Mouse (Mus musculus) lung, embryonic 14.5 days (tissue): ENCODE data around the gene Lcat. TPM values are rescaled to one million over a fixed set of nuclear protein-coding genes. Genes with fewer than 3 reads are reported as not detected.

Source experiments
- ATAC-seq: fragments of 200-750 bp; cut with Nextera tagmentation; 2 replicates; pipeline ENCODE4 v1.8.0; 2017; ENCODE audit warnings: mild to moderate bottlenecking, moderate TSS enrichment, moderate library complexity; ENCODE audit not compliant: insufficient read depth
- DNase-seq: peaks from one replicate; pipeline ENCODE4 v3.0.0-alpha.2; 2015
- H3K27ac ChIP-seq: fragments of 300-500 bp; sonication (generic); 2 replicates; pipeline ENCODE4 v1.5.1; 2014; ENCODE audit warnings: low read depth, mild to moderate bottlenecking, moderate library complexity
- H3K27me3 ChIP-seq: fragments of 300-500 bp; sonication (generic); 2 replicates; pipeline ENCODE4 v1.6.1; 2014; ENCODE audit warnings: low read length, control low read depth; ENCODE audit not compliant: insufficient read depth
- H3K36me3 ChIP-seq: fragments of 300-500 bp; sonication (generic); 2 replicates; pipeline ENCODE4 v1.6.1; 2014; ENCODE audit warnings: control low read depth; ENCODE audit not compliant: insufficient read depth
- H3K4me1 ChIP-seq: fragments of 300-500 bp; sonication (generic); 2 replicates; pipeline ENCODE4 v1.6.1; 2014; ENCODE audit warnings: antibody characterized with exemption, control low read depth; ENCODE audit not compliant: insufficient read depth
- H3K4me2 ChIP-seq: fragments of 300-500 bp; sonication (generic); 2 replicates; pipeline ENCODE4 v1.6.1; 2014; ENCODE audit warnings: mild to moderate bottlenecking
- H3K4me3 ChIP-seq: fragments of 300-500 bp; sonication (generic); 2 replicates; pipeline ENCODE4 v1.5.1; 2014; ENCODE audit warnings: low read depth, low read length
- H3K9ac ChIP-seq: fragments of 300-500 bp; sonication (generic); 2 replicates; pipeline ENCODE4 v1.6.1; 2014
- H3K9me3 ChIP-seq: fragments of 300-500 bp; sonication (generic); 2 replicates; pipeline ENCODE4 v1.6.1; 2016; ENCODE audit warnings: low read depth, low read length, control low read depth
- CTCF ChIP-seq: IDR thresholded peaks from 2 replicates; pipeline ENCODE4 v1.5.1; 2016; ENCODE audit warnings: antibody characterized with exemption, low read depth
- WGBS: fragments of 180-500 bp; shearing (Covaris S2); extraction: QIAGEN DNeasy Blood & Tissue Kit; methylation state at CpG from one replicate; pipeline ENCODE4 v1.1.7; 2014; 5-methylcytosine and 5-hydroxymethylcytosine counted together
- microRNA-seq: library from miRNA; unstranded; fragments of <30 nt; microRNA quantifications from one replicate; pipeline ENCODE4, GENCODE M21; 2016; ENCODE audit warnings: borderline number of aligned reads
- polyA plus RNA-seq: library from polyadenylated mRNA; unstranded; fragments of >200 nt; fragmentation: Nextera tagmentation; extraction: Ambion mirVana; gene quantifications from 2 replicates; pipeline ENCODE4 v1.2.1, GENCODE M21; 2014

The Lcat gene
- polyA plus RNA-seq, 1 experiment from 2014 or later, result 2.1 TPM

GRCm38 (mm10) chr8:105889756-105890465 is 53.3 kb downstream of the Lcat start:
- no peak overlapping the region for H3K9ac ChIP-seq
- ATAC-seq (no peak), DNase-seq (no peak)
- no peaks in the 10 kb centered on the region for H3K4me1 ChIP-seq
- peaks cover 86% of the 10 kb centered on the region for H3K36me3 ChIP-seq
- H3K27ac ChIP-seq, result no peak overlapping the region
- H3K4me3 ChIP-seq, result no peak overlapping the region
- no peaks in the 10 kb centered on the region for H3K27me3 ChIP-seq
- no peaks in the 10 kb centered on the region for H3K9me3 ChIP-seq
- 92% methylated on average over 12 of the region's 12 CpGs for WGBS
- TF ChIP-seq CTCF, result no peak
- H3K4me2 ChIP-seq, result no peak overlapping the region

Small RNA genes within 50 kb of the gene (microRNA-seq; reads per million reads assigned to microRNA genes)
- gene Mir7074, result not detected

Other genes starting within 250 kb of the Lcat start
- 62.2 and 68.6 TPM in 2 replicates for gene Acd, start 242.3 kb downstream of the Lcat start, polyA plus RNA-seq
- 13.4 and 13.6 TPM in 2 replicates for gene Pard6a, start 242.2 kb downstream of the Lcat start, polyA plus RNA-seq
- 0.15 TPM in 1 of 2 replicates, not detected in the other for gene 4933405L10Rik, start 235.7 kb downstream of the Lcat start, polyA plus RNA-seq
- gene Enkd1, start 235.2 kb downstream of the Lcat start, polyA plus RNA-seq, result 28.7 and 29.7 TPM in 2 replicates
- 21.2 and 22.6 TPM in 2 replicates for gene Gfod2, start 184.7 kb downstream of the Lcat start, polyA plus RNA-seq
- 12.2 and 13.8 TPM in 2 replicates for gene Ranbp10, start 116.0 kb downstream of the Lcat start, polyA plus RNA-seq
- 0.09 and 0.11 TPM in 2 replicates for gene Tsnaxip1, start 115.7 kb downstream of the Lcat start, polyA plus RNA-seq
- gene Cenpt, start 90.1 kb downstream of the Lcat start, polyA plus RNA-seq, result 41.4 and 46.2 TPM in 2 replicates
- gene Thap11, start 88.2 kb downstream of the Lcat start, polyA plus RNA-seq, result 62.7 and 70.7 TPM in 2 replicates
- gene Nutf2, start 82.8 kb downstream of the Lcat start, polyA plus RNA-seq, result 317 and 347 TPM in 2 replicates
- gene Edc4, start 62.5 kb downstream of the Lcat start, polyA plus RNA-seq, result 48.2 and 55.4 TPM in 2 replicates
- 0.97 TPM in 1 of 2 replicates, not detected in the other for gene Nrn1l, start 49.8 kb downstream of the Lcat start, polyA plus RNA-seq
- 32.0 and 33.7 TPM in 2 replicates for gene Pskh1, start 42.9 kb downstream of the Lcat start, polyA plus RNA-seq
- gene Ctrl, start 9.5 kb downstream of the Lcat start, polyA plus RNA-seq, result 0.41 and 0.68 TPM in 2 replicates
- gene Psmb10, start 4.9 kb downstream of the Lcat start, polyA plus RNA-seq, result 33.6 and 34.0 TPM in 2 replicates
- 32.9 and 35.8 TPM in 2 replicates for gene Slc12a4, start 22.7 kb upstream of the Lcat start, polyA plus RNA-seq
- not detected in 2 replicates for gene Dpep3, start 36.0 kb upstream of the Lcat start, polyA plus RNA-seq
- 20.0 and 20.3 TPM in 2 replicates for gene Dus2, start 48.0 kb upstream of the Lcat start, polyA plus RNA-seq
- not detected in 2 replicates for gene Dpep2nb, start 62.6 kb upstream of the Lcat start, polyA plus RNA-seq
- gene Ddx28, start 68.5 kb upstream of the Lcat start, polyA plus RNA-seq, result 19.1 and 19.5 TPM in 2 replicates
- 7.1 and 7.6 TPM in 2 replicates for gene Nfatc3, start 115.5 kb upstream of the Lcat start, polyA plus RNA-seq
- 29.6 and 31.1 TPM in 2 replicates for gene Esrp2, start 193.6 kb upstream of the Lcat start, polyA plus RNA-seq
- 3.5 and 3.8 TPM in 2 replicates for gene Pla2g15, start 207.0 kb upstream of the Lcat start, polyA plus RNA-seq
- gene Slc7a6, start 225.5 kb upstream of the Lcat start, polyA plus RNA-seq, result 80.6 and 85.0 TPM in 2 replicates